Mouse (Mus musculus) B cell, adult (primary cell): Measurements from ENCODE around the gene Prss21. TPM values are rescaled to one million over a fixed set of nuclear protein-coding genes. Genes with fewer than 3 reads are reported as not detected.

Experiments used
- total RNA-seq: library from RNA; stranded (reverse); gene quantifications from 4 replicates; pipeline ENCODE4 v1.2.4, GENCODE M21; 2023; ENCODE audit not compliant: inconsistent age

Prss21 gene
- not detected in 4 replicates for total RNA-seq

DNA sequence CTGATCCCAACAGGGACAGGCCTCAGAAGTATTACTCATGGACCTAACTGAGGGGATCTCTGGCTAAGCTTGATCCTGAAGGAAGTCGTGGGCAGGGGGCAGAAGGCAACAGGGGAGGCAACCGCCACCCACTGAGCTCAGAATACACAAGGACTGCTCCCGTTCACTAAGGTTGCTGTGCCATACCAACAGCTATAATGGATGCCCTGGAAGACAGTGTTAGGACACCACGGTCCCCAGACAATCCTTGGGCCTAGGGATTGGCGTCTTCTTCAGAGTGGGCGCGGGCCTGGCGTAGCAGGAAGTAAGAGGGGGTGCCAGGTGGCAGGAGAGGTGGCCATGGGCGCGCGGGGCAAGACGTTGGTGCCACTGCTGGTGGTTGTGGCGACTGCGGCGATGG, at the start of gene Prss21:
Gene Prss21, plus strand, starts transcription at position 301 of the 400 bp plus-strand sequence.

DNA sequence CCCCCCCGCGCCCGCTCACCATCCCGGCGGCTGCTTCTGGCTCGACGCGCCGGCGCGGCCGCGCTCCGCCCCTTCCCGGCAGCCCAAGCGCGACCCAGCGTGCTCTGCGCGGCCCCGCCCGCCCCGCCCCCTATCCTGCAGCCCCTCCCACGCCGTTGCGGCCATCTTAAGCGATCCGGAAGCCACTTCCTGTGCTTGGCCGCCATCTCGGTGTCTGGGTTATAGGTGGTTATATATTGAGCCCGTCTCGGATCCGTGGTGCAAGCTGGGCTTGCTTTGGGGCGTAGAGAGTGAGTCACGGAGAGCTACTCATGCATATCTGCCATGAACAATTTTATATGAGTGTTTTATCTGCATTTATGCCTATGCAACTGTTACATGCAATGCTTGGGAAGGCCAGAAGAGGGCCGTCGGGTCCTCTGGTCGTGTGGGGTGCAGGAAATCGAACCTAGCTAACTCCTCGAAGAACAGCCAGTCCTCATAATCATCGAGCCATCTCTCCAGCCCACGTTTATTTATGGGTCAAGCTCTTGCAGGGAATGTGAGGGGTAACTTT, 38.7 kb upstream of the Prss21 start, which contains the start of gene Elob:
Gene Elob, minus strand, starts transcription at position 73 of the 556 bp plus-strand sequence.

DNA sequence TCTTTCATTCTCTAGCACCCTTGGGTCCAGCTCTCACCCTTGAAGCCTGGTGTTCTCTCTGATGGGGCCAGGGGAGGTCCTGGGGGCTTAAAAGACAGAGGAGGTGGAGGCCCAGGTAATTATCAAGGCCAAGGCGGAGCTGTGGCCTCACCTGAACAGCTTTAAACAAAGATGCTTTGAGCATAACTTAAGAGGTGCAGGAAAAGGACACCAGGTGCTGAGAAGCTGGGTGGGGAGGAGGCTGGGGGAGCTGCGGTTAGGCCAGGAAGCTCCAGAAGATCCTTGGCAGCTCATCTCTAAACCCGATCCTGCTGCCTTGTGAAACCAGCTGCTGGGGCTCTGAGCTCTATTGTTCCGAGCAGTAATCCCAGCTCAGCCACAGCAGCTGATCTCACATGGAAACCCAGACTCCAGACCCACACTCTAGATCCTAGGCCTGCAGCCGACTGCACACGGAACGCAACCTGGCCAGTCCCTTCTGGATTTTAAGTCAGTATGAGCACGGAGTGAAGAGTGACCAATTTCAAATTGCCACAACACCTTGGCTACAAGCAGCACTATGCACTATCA, 31.8 kb upstream of the Prss21 start, which contains the start of gene Prss33:
Gene Prss33, minus strand, starts transcription at position 51 of the 570 bp plus-strand sequence.

DNA sequence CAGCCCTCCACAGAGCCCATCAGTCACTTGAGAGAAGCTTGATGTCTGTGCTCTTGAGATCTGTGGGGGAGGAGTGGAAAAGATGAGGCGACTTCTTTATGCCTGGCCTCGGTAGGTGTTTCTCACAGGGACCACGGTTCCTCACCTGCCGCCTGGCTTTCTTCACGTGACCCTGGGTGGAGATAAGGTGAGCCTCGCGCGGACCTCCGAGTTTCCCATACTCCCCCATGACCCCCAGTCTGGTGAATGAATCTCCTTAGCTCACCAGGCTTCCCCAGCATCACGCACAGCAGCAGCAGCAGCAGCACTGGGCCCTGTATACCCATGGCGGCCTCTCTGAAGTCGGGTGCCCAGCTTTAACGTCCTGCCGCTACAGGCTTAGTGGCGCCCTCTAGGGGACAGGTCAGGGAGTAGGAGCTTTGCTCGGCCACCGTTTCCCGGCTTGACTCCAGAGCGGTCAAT, 24.0 kb upstream of the Prss21 start, which contains the start of the genes Prss32 and Prss41:
Gene Prss32, plus strand, starts transcription at position 44 of the 462 bp plus-strand sequence.
Gene Prss41, minus strand, starts transcription at position 361 of the 462 bp plus-strand sequence.

DNA sequence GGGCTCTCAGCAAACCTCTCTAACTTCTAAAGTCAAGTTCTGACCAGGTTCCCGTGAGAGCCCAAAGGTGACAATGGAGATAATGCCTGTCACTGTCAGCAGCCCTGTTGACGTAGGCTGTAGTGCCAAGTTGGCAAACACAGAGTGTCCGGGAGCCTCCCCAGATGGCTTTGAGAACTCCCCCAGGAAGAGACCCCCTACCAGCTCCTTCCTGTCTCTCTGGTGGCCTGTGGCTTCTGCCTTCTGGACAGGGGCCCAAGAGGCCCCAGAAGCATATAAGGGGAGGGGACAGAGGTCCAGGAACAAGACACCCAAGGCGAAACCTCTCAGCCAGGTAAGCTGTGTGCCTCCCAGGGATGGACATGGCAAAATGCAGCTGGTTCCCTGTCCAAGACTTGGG, 12.7 kb downstream of the Prss21 start, which contains the start of the genes Dcpp1 and Dcpp2:
Gene Dcpp1, plus strand, starts transcription at position 301 of the 400 bp plus-strand sequence.
Gene Dcpp2, plus strand, starts transcription at position 305 of the 400 bp plus-strand sequence.

DNA sequence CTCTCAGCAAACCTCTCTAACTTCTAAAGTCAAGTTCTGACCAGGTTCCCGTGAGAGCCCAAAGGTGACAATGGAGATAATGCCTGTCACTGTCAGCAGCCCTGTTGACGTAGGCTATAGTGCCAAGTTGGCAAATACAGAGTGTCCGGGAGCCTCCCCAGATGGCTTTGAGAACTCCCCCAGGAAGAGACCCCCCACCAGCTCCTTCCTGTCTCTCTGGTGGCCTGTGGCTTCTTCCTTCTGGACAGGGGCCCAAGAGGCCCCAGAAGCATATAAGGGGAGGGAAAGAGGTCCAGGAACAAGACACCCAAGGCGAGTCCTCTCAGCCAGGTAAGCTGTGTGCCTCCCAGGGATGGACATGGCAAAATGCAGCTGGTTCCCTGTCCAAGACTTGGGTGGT, 49.3 kb downstream of the Prss21 start, which contains the start of gene Dcpp3:
Gene Dcpp3, plus strand, starts transcription at position 301 of the 400 bp plus-strand sequence.

Other genes starting within 250 kb of the Prss21 start
- not detected in 4 replicates for gene Mmp25, start 222.8 kb upstream of the Prss21 start, total RNA-seq
- not detected in 4 replicates for gene Bicdl2, start 207.6 kb upstream of the Prss21 start, total RNA-seq
- gene Hcfc1r1, start 194.5 kb upstream of the Prss21 start, total RNA-seq = 36.1 to 48.9 TPM (median 40.8 TPM) in 4 replicates
- 23.9 to 33.5 TPM (median 27.0 TPM) in 4 replicates for gene Thoc6, start 194.2 kb upstream of the Prss21 start, total RNA-seq
- gene Tnfrsf12a, start 190.6 kb upstream of the Prss21 start, total RNA-seq = 8.7 to 13.8 TPM (median 11.7 TPM) in 4 replicates
- not detected in 4 replicates for gene Cldn6, start 188.8 kb upstream of the Prss21 start, total RNA-seq
- not detected in 4 replicates for gene Cldn9, start 184.0 kb upstream of the Prss21 start, total RNA-seq
- gene 1520401A03Rik, start 145.3 kb upstream of the Prss21 start, total RNA-seq = not detected in 4 replicates
- gene Pkmyt1, start 141.7 kb upstream of the Prss21 start, total RNA-seq = 32.8 to 35.4 TPM (median 33.4 TPM) in 4 replicates
- 0.27 to 0.67 TPM (median 0.48 TPM) in 4 replicates for gene Paqr4, start 127.2 kb upstream of the Prss21 start, total RNA-seq
- gene Kremen2, start 122.2 kb upstream of the Prss21 start, total RNA-seq = not detected in 4 replicates
- 24.2 to 32.5 TPM (median 29.5 TPM) in 4 replicates for gene Flywch1, start 96.5 kb upstream of the Prss21 start, total RNA-seq
- 0.81 TPM in 1 of 4 replicates, not detected in the others for gene Flywch2, start 82.0 kb upstream of the Prss21 start, total RNA-seq
- gene Srrm2, start 77.5 kb upstream of the Prss21 start, total RNA-seq = 1,187 to 1,326 TPM (median 1,293 TPM) in 4 replicates
- 159 to 201 TPM (median 175 TPM) in 4 replicates for gene Elob, start 38.9 kb upstream of the Prss21 start, total RNA-seq
- gene Prss33, start 32.0 kb upstream of the Prss21 start, total RNA-seq = not detected in 4 replicates
- not detected in 4 replicates for gene Prss32, start 24.2 kb upstream of the Prss21 start, total RNA-seq
- 0.69 TPM in 1 of 4 replicates, not detected in the others for gene Prss41, start 23.9 kb upstream of the Prss21 start, total RNA-seq
- gene Dcpp1, start 12.8 kb downstream of the Prss21 start, total RNA-seq = not detected in 4 replicates
- not detected in 4 replicates for gene Dcpp2, start 12.8 kb downstream of the Prss21 start, total RNA-seq
- gene Dcpp3, start 49.4 kb downstream of the Prss21 start, total RNA-seq = not detected in 4 replicates
- not detected in 4 replicates for gene Sbp, start 73.6 kb downstream of the Prss21 start, total RNA-seq
- not detected in 4 replicates for gene Sbpl, start 87.2 kb downstream of the Prss21 start, total RNA-seq
- gene Prss30, start 112.5 kb downstream of the Prss21 start, total RNA-seq = not detected in 4 replicates
- gene Prss22, start 130.0 kb downstream of the Prss21 start, total RNA-seq = not detected in 4 replicates
- gene Prss27, start 170.1 kb downstream of the Prss21 start, total RNA-seq = not detected in 4 replicates
- 28.2 to 33.1 TPM (median 30.9 TPM) in 4 replicates for gene Kctd5, start 205.4 kb downstream of the Prss21 start, total RNA-seq